Mouse (Mus musculus) T-cell, adult 66 days (primary cell): ENCODE results near the gene Tnrc6c. TPM values are rescaled to one million over a fixed set of nuclear protein-coding genes. Genes with fewer than 3 reads are reported as not detected.

Source experiments
- total RNA-seq, 2 experiments: library from RNA; stranded (reverse); gene quantifications; 3 replicates in 1 of 2; 4 replicates in 1 of 2; pipeline ENCODE4 v1.2.4; 2023

Tnrc6c gene
- total RNA-seq: 100 to 1,000 TPM; 106 to 110 TPM

DNA sequence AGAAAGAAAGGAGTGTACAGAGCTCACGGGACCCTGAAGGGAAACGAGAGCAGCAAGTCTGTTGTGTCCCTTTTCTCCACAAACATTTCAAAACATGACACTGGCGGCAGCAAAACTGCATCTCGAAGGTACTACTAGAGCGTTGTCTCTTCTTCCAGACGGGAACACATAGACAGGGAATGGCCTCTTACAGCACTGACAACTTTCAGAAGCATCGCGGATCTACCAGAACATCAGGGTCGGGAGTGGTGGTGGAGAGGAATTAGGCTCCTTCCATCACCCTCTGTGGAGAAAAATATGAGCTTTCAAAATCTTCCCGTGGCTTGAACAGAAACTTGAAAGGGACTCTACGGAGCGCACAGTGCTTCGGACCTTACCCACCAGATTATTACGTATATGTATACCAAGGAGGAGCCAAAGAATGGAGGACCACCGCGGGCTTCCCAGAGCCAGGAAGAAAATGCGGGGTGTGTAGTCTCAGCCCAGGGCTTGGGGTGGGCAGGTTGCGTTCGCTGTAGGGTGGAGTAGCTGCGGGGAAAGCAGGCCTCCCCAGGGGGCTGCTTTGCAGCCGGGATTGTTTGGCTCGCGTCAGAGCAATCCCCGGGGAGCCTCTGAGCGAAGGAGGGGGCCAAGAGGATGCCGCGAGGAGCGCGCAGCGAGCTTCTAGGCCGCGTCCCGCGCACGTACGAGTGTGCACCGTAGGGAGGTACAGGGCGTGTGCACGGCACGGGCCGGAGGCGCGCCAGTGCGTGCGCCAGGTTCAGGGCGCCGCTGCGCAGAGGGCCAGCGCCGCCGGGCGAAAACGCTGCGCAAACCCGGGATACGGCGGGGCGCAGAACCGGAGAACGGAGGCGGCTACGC, at the start of gene Tnrc6c:
TSS of gene Tnrc6c (plus strand) at position 799 of the 861 bp plus-strand sequence.

GRCm38 (mm10) chr11:117781993-117782704, 128.1 kb downstream of the Tnrc6c start, which contains the start of the genes Tmc8 and Tmc6:
TSS of gene Tmc8 (plus strand) at chr11:117782076.
TSS of gene Tmc6 (minus strand) at chr11:117782198.

DNA sequence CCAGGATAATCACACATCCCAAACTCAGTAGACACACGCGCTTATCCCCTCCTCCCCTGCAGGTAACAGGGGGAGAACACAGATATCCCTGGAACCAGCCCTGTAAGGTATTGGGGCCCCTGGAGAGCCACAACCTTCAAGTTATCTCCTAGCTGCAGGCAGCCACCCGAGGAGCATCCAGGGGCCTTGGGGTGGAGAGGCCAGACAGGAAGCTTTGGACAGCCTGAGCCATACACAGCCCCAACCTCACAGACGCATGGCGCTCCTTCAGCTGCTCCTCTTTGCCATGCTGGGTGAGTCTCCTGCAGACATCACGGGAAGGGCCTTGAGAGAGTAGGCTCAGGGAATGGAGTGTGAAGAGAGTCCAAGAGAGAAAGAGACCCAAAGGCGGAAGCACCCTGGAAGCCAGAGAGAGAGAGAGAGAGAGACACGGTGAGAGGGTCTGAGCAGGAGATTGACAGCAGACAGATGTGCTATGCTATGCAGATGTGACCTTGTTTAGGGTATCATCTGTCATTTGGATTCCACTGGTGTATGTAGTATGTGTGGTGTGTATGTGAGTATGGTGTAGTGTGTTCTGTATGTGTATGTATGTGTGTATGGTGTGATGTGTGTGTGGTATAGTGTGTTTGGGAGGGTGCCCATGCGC, 143.5 kb downstream of the Tnrc6c start, which contains the start of gene 6030468B19Rik:
TSS of gene 6030468B19Rik (plus strand) at position 150 of the 649 bp plus-strand sequence.

DNA sequence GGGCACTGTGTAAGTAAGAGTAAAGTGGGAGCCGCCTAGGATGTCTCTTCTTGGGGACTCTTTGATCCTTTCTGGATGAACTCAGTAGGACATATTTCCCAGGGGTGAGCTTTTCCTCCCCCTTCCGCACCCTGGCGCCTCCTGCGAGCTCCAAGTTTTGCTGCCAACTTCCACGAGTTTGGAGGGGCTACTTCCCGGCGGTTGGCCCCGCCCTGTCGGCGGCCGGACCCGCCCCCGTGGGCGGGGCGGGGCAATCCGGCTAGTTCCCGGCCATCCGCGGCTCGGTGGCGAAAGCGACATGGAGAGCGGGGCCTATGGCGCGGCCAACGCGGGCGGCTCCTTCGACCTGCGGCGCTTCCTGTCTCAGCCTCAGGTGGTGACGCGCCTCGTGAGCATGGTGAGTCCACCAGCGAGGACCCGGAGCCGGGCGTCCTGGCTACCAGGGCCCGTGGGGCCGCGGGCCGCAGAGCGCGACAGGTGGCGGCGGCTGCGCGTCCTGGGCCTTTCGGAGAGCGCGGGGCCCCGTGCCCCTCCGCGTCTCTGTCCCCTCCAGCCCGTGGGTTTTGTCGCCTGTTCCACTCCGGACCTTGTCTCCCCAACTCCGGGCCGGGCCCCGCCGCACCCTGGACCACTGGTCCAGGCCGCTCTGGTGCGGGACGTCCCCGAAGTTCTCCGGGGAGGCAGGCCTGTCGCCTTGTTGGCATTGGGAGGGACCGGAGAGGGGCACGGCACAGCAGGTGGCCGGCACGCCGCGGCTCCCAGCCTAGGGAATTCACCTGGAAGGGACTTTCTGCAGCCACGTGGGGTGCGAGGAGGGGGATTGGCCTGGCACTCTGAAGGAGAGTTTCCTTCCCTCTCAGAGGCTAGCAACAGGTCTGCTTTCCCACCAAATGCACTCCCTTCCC, 155.6 kb downstream of the Tnrc6c start, which contains the start of the genes Gm20708 and Syngr2:
TSS of gene Gm20708 (plus strand) at position 262 of the 905 bp plus-strand sequence.
TSS of gene Syngr2 (plus strand) at position 262 of the 905 bp plus-strand sequence.

Other genes with a start within 250 kb of the Tnrc6c start
- not detected for gene Gm11733, start 169.9 kb upstream of the Tnrc6c start, total RNA-seq
- gene Tmc8, start 127.8 kb downstream of the Tnrc6c start, total RNA-seq: 100 to 1,000 TPM in 1 of 2 experiments, 10 to 100 TPM in 1; 100.0 to 117 TPM
- 100 to 1,000 TPM; 268 to 274 TPM for gene Tmc6, start 127.9 kb downstream of the Tnrc6c start, total RNA-seq
- gene 6030468B19Rik, start 143.4 kb downstream of the Tnrc6c start, total RNA-seq: not detected
- 10 to 100 TPM in 1 of 2 experiments, under 1 TPM in 1; 0.98 to 10.1 TPM for gene Gm20708, start 155.4 kb downstream of the Tnrc6c start, total RNA-seq
- 10 to 100 TPM; 48.9 to 50.1 TPM for gene Syngr2, start 155.4 kb downstream of the Tnrc6c start, total RNA-seq
- gene Afmid, start 171.6 kb downstream of the Tnrc6c start, total RNA-seq: 10 to 100 TPM; 15.5 to 23.1 TPM
- 10 to 100 TPM in 1 of 2 experiments, 1 to 10 TPM in 1; 3.6 to 10.5 TPM for gene Tk1, start 171.8 kb downstream of the Tnrc6c start, total RNA-seq
- 10 to 100 TPM in 1 of 2 experiments, 1 to 10 TPM in 1; 1.2 to 11.3 TPM for gene Birc5, start 195.0 kb downstream of the Tnrc6c start, total RNA-seq
- gene Tmem235, start 206.5 kb downstream of the Tnrc6c start, total RNA-seq: not detected
- gene Tha1, start 219.2 kb downstream of the Tnrc6c start, total RNA-seq: 10 to 100 TPM; 10.8 TPM